Mouse (Mus musculus) heart, embryonic 14.5 days (tissue): ENCODE results near the gene Sec11a. TPM values are rescaled to one million over a fixed set of nuclear protein-coding genes. Genes with fewer than 3 reads are reported as not detected.
A peak's percentile ranks its signal among the peaks of the same experiment; 100 is the strongest.

Source experiments
- ATAC-seq: fragments of 200-750 bp; cut with Nextera tagmentation; 2 replicates; pipeline ENCODE4 v1.8.0; 2017; ENCODE audit warnings: low read depth, moderate TSS enrichment; ENCODE audit not compliant: insufficient number of reproducible peaks, insufficient read depth, low FRiP score
- H3K27ac ChIP-seq, 2 experiments: fragments of 200-500 bp in 1 of 2; fragments of 300-500 bp in 1 of 2; sonication (generic) in 1 of 2; replicated peaks in 1 of 2; 2 replicates each; pipeline ENCODE4 v1.5.1; 2012 to 2014; ENCODE audit warnings: low read depth in 2 of 2, low read length in 2 of 2, control low read depth in 1 of 2, mild to moderate bottlenecking in 1 of 2, mixed read lengths in 1 of 2; ENCODE audit not compliant: control insufficient read depth in 1 of 2, insufficient read depth in 1 of 2
- H3K27me3 ChIP-seq: fragments of 300-500 bp; sonication (generic); 2 replicates; pipeline ENCODE4 v1.6.1; 2014; ENCODE audit warnings: mild to moderate bottlenecking, low read length, control low read depth; ENCODE audit not compliant: control insufficient read depth, insufficient read depth
- H3K36me3 ChIP-seq: fragments of 300-500 bp; sonication (generic); 2 replicates; pipeline ENCODE4 v1.6.1; 2014; ENCODE audit warnings: mild to moderate bottlenecking, control low read depth, low read length, mixed read lengths; ENCODE audit not compliant: control insufficient read depth, insufficient read depth
- H3K4me1 ChIP-seq, 2 experiments: fragments of 200-500 bp in 1 of 2; fragments of 300-500 bp in 1 of 2; sonication (generic) in 1 of 2; 2 replicates each; pipeline ENCODE4 v1.6.1; 2012 to 2014; ENCODE audit warnings: low read length in 2 of 2, control low read depth in 1 of 2, mixed read lengths in 1 of 2; ENCODE audit not compliant: control insufficient read depth in 2 of 2, insufficient read depth in 2 of 2
- H3K4me2 ChIP-seq: fragments of 300-500 bp; sonication (generic); 2 replicates; pipeline ENCODE4 v1.6.1; 2014; ENCODE audit warnings: mild to moderate bottlenecking, low read length
- H3K4me3 ChIP-seq, 2 experiments: fragments of 200-500 bp in 1 of 2; fragments of 300-500 bp in 1 of 2; sonication (generic) in 1 of 2; 2 replicates each; pipeline ENCODE4 v1.5.1; 2012 to 2014; ENCODE audit warnings: low read length in 2 of 2, mild to moderate bottlenecking in 2 of 2, control low read depth in 1 of 2, low read depth in 1 of 2, moderate library complexity in 1 of 2; ENCODE audit not compliant: control insufficient read depth in 1 of 2, insufficient read depth in 1 of 2
- H3K9ac ChIP-seq: fragments of 300-500 bp; sonication (generic); 2 replicates; pipeline ENCODE4 v1.6.1; 2014; ENCODE audit warnings: mild to moderate bottlenecking, low read length
- H3K9me3 ChIP-seq: fragments of 300-500 bp; sonication (generic); 2 replicates; pipeline ENCODE4 v1.6.1; 2016; ENCODE audit warnings: low read length, control low read depth; ENCODE audit not compliant: control insufficient read depth
- WGBS: fragments of 180-500 bp; shearing (Covaris S2); extraction: QIAGEN DNeasy Blood & Tissue Kit; methylation state at CpG from one replicate; pipeline ENCODE4 v1.1.7; 2014; 5-methylcytosine and 5-hydroxymethylcytosine counted together
- polyA plus RNA-seq: library from polyadenylated mRNA; unstranded; fragments of >200 nt; fragmentation: Nextera tagmentation; extraction: Ambion mirVana; gene quantifications from 2 replicates; pipeline ENCODE4 v1.2.1, GENCODE M21; 2014

Gene Sec11a
- polyA plus RNA-seq, 1 experiment from 2014 or later: 138 TPM

- ATAC-seq: no peak
- Histone ChIP-seq H3K4me1 (peaks cover 0 to under 1% of the 10 kb centered on the region in 2 experiments; a peak in 1 of 4 replicates), H3K9me3 (no peaks in the 10 kb centered on the region), H3K4me3 (no peak overlapping the region), H3K36me3 (peaks cover 82% of the 10 kb centered on the region), H3K4me2 (no peak overlapping the region), H3K27me3 (no peaks in the 10 kb centered on the region), H3K9ac (no peak overlapping the region), H3K27ac (no peak overlapping the region)
- 90% methylated on average over 14 of the region's 14 CpGs for WGBS
These were observed 52.6 kb downstream of the Sec11a start for GRCm38 (mm10) chr7:80894815-80895519.

DNA sequence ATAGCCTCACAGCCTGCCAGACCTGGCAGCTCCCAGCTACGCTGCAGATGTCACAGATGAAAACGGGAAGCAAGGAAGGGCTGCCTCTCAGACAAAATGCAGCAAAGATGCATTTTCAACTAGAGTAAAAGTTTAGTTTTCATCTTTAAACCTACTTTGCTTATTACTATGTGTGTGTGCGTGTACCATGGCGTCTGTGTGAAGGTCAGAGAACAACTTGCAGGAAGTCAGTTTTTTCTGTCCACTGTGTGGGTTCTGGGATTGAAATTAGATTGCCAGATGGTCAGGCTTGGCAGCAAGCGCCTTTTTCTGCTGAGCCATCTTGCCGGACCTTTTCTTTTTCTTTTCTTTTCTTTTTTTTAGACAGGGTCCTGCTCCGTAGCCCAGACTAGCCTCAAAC, 53.4 kb downstream of the Sec11a start:
- Histone ChIP-seq H3K36me3 (peaks cover 82% of the 10 kb centered on the region), H3K9ac (no peak overlapping the region), H3K27me3 (no peaks in the 10 kb centered on the region), H3K9me3 (no peaks in the 10 kb centered on the region), H3K4me2 (no peak overlapping the region), H3K27ac (peak overlapping the region in 1 of 2 experiments; percentile 33; a peak in 1 of 4 replicates), H3K4me3 (no peak overlapping the region), H3K4me1 (peaks cover 3 to 5% of the 10 kb centered on the region in 2 experiments; a peak in 3 of 4 replicates)
- 78% methylated on average over 7 of the region's 7 CpGs for WGBS
- no peak for ATAC-seq

DNA sequence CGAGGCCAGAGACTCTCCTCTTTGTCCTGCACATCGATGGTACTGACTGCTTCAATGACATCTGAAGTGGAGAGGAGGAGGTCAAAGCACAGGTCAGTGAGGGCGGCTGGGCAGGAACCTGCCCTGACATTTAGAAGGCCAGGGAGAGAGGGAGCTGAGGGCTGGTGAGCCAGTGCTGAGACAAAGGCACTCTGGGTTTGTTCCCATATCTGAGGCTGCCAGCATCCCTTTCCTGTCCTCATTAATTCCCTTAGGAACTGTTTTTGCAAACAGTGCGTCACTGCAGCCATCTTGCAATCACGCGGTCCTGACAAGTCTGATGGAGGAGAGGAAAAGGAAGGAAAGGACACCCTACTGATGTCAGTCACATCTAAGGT, 53.8 kb downstream of the Sec11a start:
- H3K9me3 ChIP-seq: no peaks in the 10 kb centered on the region
- no peak for ATAC-seq
- no peak overlapping the region for H3K9ac ChIP-seq
- 55% methylated on average over 6 of the region's 6 CpGs for WGBS
- no peak overlapping the region for H3K4me3 ChIP-seq
- no peaks in the 10 kb centered on the region for H3K27me3 ChIP-seq
- peaks cover 8 to 10% of the 10 kb centered on the region in 2 experiments; a peak in 3 of 4 replicates for H3K4me1 ChIP-seq
- no peak overlapping the region for H3K4me2 ChIP-seq
- peaks cover 79% of the 10 kb centered on the region for H3K36me3 ChIP-seq
- peak overlapping the region; percentile 22 to 33; a peak in 2 of 4 replicates for H3K27ac ChIP-seq

- Histone ChIP-seq H3K9ac (no peak overlapping the region), H3K27ac (peak overlapping the region; percentile 22 to 33; a peak in 2 of 4 replicates), H3K27me3 (no peaks in the 10 kb centered on the region), H3K36me3 (peaks cover 76% of the 10 kb centered on the region), H3K4me3 (no peak overlapping the region), H3K4me2 (no peak overlapping the region), H3K9me3 (no peaks in the 10 kb centered on the region), H3K4me1 (peaks cover 10 to 13% of the 10 kb centered on the region in 2 experiments; a peak in 3 of 4 replicates)
- no peak for ATAC-seq
- WGBS: 88% methylated on average over 15 of the region's 15 CpGs
These were observed 54.4 kb downstream of the Sec11a start for GRCm38 (mm10) chr7:80893086-80893752.

- H3K9ac ChIP-seq: no peak overlapping the region
- 73% methylated on average over 13 of the region's 13 CpGs for WGBS
- H3K27ac ChIP-seq: peak overlapping the region in 1 of 2 experiments; percentile 56; a peak in 1 of 4 replicates
- no peak overlapping the region for H3K4me3 ChIP-seq
- H3K36me3 ChIP-seq: peaks cover 45% of the 10 kb centered on the region
- H3K27me3 ChIP-seq: no peaks in the 10 kb centered on the region
- H3K4me1 ChIP-seq: peaks cover 10 to 13% of the 10 kb centered on the region in 2 experiments; a peak in 3 of 4 replicates
- no peak overlapping the region for H3K4me2 ChIP-seq
- no peak for ATAC-seq
- H3K9me3 ChIP-seq: no peaks in the 10 kb centered on the region
These were observed 57.7 kb downstream of the Sec11a start for GRCm38 (mm10) chr7:80889841-80890241.

GRCm38 (mm10) chr7:80889021-80889511, 58.5 kb downstream of the Sec11a start:
- Histone ChIP-seq H3K9ac (no peak overlapping the region), H3K36me3 (peaks cover 38% of the 10 kb centered on the region), H3K4me1 (peaks cover 10 to 13% of the 10 kb centered on the region in 2 experiments; a peak in 3 of 4 replicates), H3K4me2 (no peak overlapping the region), H3K27ac (peak overlapping the region; percentile 62 to 63), H3K27me3 (no peaks in the 10 kb centered on the region), H3K4me3 (no peak overlapping the region), H3K9me3 (no peaks in the 10 kb centered on the region)
- 44% methylated on average over 9 of the region's 9 CpGs for WGBS
- ATAC-seq: peak; percentile 62

- H3K4me2 ChIP-seq: no peak overlapping the region
- WGBS: 64% methylated on average over 7 of the region's 7 CpGs
- no peak overlapping the region for H3K4me3 ChIP-seq
- H3K27me3 ChIP-seq: no peaks in the 10 kb centered on the region
- no peaks in the 10 kb centered on the region for H3K9me3 ChIP-seq
- no peak for ATAC-seq
- H3K4me1 ChIP-seq: peaks cover 10 to 13% of the 10 kb centered on the region in 2 experiments; a peak in 3 of 4 replicates
- H3K9ac ChIP-seq: no peak overlapping the region
- peak overlapping the region; percentile 62 to 63 for H3K27ac ChIP-seq
- H3K36me3 ChIP-seq: peaks cover 34% of the 10 kb centered on the region
These were observed 59.0 kb downstream of the Sec11a start for GRCm38 (mm10) chr7:80888595-80888994.
